Mouse (Mus musculus) heart, postnatal 25 days (tissue): ENCODE data around the gene Psrc1. TPM values are rescaled to one million over a fixed set of nuclear protein-coding genes. Genes with fewer than 3 reads are reported as not detected.

Experiments used
- DNase-seq: peaks from one replicate; pipeline ENCODE4 v3.0.0; 2022; ENCODE audit warnings: low spot score
- intact Hi-C: fragments of 180-260 bp; cut with DNase I; formaldehyde crosslinking; loops from one replicate; pipeline ENCODE4 v1.15.1; 2025
- total RNA-seq, 2 experiments: library from RNA; stranded (reverse); gene quantifications; 2 replicates each; pipeline ENCODE4 v1.2.3; 2021

The Psrc1 gene
- total RNA-seq, 2 experiments from 2014 or later: 0.16 to 0.45 TPM

DNA sequence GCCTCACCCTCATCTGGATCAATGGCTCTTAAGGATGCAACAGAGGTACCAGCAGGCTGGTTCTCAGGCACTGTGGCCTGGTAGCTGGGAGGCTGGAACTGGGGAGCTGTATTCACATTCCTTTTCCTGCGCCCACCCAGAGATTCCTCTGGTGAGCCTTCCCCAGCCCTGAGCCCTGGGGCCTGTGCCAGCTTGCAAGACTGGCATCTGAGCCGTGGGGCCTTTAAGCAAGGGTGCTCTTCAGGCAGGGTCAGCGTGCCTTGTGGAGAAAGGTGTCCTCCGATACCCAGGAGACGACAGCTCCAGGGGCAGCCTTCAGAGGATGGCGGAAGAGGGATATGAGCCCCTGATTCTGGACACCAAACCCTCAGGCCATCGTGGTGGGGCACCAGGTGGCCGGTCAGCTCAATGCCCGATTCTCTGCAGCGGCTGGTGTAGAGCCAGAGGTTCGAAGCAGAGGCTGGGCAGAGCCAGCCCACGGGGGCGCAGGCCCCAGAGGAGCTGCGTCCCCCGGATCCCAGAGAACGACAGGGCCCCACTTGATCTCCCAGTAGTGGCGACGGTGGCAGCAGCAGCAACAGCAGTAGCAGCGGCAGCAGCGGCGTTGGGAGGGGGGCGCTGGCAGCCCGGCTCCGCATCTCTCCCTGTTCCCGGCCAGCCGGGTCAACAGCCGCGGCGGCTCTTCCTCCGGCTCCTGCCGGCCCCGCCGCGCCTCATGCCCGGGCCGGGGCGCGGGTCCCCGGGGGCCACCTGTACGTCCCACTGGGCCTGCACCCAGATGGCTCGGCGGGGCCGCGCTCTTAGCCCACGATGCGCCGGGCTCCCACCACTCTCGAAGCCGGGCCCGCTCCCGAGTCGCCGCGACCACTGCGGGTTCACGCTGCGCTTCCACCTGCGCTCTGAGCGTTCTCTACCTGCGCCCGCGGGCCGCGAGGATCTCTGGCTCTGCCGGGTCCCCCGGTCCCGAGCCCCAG lies 31.5 kb downstream of the Psrc1 start, which contains the start of gene Celsr2:
Celsr2 (minus strand) TSS at position 696 of the 974 bp plus-strand sequence.
- intact Hi-C loops: no loop called here
- no peak for DNase-seq

DNA sequence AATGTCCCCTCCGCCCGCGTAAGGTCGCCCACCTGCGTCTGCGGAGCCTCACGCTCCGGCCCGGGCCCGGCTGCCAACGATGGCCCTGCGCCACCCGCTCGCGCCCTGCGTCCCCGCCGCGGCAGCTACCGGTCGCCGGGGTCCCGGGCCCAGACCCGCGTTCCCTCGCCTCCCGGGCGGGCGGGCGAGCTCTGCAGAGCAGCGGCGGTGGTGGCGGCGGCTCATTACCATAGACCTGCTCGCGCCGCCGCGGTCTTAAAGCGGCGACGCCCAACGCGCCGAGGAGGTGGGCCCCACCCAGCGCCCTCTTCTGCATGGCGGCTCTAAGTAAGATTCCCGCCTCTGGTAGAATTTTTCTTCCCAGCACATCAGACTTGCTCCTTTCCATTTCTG lies 32.2 kb downstream of the Psrc1 start:
- peak; percentile 35 for DNase-seq
- intact Hi-C loops: no loop called here

DNA sequence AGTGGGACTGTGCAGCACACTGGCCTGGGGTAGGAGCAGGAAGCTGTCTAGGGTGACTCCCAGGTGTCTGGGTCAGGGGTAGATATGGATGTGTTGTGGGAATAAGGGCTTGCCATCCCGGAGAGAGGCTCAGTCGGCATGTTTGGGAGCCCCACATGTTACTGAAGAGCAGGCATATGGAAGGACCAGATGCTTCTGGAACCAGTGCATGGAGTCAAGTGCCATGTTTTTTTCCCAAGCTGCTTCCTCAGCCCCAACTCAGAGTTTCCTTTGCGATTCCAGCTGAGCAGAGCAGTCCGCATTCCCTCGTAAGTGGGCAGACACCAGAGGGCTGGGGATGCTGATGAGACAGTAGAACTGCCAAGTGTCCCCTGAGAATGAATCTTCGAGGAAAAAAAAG lies 39.4 kb downstream of the Psrc1 start:
- intact Hi-C loops: no loop called here
- no peak for DNase-seq

DNA sequence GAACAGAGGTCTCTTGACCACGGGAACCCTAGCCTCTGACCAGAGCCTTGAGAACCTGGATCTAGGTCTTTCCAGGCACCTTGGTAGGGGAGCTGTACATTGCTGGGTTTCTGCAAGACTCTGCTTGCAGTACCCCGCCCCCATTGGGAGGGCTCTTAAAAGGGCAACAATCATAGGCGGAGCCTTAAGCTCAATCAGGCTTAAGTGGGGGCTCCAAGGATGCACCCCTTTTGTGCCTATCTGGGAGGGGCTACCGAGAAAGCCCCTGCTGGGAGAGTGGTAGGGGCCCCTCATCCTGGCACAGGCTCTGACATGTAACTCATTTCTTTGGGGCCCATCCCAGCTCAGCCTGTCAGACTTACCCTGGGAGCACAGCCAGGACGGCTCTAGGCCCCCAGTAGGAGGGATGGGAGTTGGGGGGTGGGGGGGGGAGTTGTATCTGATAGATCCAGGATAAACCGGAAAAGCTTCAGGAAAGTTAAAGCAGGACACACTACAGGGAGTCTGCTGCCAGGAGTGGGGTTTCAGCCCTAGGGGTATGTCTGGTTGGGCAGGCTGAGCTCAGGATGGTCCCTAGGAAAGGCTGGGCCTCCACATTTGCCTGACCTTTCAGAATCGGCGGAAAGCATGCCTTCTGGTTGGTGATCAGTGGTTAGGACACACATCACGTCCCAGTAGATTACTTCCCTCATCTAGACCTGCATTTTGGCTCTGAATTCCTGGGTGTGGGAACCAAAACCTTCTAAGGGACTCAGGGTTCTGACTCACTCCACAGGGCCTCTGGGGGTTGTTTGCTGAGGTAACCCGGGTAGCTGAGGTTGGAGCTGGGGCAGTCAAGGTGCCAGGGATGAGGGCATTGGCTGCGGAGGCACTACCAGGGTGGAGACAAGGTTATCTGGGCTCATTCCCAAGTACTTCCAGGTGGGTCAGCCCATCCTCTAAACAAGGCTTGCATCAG lies 40.5 kb downstream of the Psrc1 start:
- DNase-seq: no peak
- intact Hi-C loops: no loop called here

DNA sequence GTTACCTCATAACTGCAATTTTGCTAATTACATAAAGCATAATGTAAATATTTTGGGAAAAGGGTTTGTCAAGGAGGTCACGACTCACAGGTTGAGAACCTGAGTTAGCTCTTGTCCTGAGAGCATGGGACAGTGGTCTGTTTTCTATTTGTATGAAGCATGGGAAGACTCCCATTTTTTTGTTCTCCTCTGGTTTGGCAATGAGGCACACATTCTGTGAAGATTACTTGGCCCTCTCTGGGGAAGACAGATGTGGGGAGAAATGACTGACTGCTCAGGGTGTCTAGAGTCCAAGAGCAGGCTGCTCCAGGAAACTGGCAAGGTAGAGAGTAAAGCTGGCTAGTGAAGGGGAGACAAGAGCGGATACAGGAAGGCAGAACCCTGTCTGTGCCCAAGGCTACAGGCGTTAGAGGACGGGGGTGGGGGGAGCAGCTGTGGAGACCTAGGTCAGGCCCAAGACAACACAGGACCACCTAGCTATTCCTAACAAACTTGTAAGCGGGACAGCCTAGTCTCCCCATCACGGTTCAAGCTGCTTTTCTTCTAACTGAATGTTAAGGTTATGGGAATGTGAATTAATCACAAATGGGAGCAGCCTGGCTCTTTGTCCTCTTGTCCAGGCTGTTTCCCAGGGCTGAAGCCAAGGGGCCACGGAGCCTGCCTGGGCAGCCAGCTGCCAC lies 41.4 kb downstream of the Psrc1 start:
- DNase-seq: no peak
- intact Hi-C loops: no loop called here

DNA sequence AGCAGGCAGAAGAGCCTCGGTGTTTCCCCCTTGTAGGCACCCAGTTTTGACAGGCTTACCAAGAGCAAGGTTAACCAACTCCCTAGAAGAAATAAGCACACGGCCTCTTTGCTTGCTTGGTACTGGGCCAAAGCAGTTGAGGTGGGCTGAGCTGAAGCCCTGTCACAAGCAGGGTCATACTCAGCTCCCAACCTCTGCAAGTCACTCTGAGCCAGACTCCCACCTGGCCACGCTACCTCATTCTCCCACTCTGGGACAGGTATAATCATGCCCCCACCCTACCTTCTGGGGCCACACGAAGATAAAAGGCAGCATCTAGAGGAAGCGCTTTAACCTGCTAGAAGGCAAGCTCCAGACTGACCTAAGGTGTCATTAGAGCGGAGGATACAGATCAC lies 42.0 kb downstream of the Psrc1 start:
- intact Hi-C loops: no loop called here
- no peak for DNase-seq

DNA sequence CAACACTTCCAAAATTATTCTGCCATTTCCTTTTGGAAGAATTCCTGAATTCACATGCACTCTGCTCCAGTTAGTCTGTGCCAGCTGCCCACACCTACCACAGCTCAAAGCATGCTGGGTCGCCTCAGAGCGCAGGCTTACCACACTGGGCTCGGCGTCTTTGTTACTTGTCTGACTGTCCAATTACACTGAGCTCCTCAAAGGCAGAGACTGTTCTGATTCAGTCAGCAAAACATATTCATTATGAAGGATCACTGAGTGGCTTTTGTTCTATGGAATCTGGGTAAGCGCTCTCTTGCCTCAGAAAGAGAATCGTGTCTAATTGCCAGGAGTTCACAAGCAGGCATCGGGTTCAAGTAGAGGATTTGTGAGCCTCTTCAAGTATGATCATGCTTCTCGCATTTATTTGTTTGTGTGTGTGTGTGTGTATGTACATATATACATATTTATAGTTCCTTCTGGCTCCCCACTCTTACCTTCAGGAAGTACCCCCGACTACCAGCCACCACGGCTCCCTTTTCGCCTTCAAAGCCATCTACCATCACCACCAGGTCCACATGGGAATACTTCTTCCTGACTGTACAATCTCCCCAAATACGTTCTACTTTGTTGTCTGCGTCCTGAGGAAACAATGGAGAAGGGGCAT lies 49.0 kb downstream of the Psrc1 start:
- intact Hi-C loops: no loop called here
- DNase-seq: no peak

DNA sequence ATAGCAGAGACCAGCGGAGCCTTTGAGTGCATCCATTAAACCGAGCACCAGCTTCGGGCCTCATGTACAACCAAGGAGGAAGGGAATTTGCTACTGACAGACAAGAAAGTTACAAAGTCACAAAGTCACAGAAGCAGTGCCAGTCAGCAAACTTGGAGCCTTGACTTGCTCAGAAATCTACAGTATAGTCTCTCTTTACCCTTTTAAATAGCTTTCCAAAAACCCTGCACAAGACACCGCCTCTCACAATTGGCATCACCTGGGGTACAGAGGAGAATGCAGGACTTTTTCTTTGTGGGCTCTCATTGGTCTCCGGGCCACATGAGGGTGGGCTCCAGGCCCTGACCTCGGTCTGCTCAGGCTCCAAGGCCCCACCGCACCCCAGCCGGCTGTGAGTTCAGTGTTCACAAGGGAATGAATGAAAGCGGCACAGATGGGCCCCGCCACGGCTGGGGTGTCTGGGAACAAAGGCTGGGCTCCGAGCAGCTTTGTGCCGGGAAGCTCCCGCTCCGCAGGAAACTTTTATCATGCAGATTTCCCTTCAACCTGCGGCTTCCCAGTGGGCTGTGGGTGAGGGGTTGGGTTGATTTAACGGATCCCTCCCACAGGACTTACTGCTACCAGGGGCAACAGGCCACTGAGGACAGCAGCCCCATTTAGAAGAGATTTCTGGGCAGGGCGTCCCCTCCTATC lies 49.7 kb downstream of the Psrc1 start:
- no peak for DNase-seq
- intact Hi-C loops: no loop called here

DNA sequence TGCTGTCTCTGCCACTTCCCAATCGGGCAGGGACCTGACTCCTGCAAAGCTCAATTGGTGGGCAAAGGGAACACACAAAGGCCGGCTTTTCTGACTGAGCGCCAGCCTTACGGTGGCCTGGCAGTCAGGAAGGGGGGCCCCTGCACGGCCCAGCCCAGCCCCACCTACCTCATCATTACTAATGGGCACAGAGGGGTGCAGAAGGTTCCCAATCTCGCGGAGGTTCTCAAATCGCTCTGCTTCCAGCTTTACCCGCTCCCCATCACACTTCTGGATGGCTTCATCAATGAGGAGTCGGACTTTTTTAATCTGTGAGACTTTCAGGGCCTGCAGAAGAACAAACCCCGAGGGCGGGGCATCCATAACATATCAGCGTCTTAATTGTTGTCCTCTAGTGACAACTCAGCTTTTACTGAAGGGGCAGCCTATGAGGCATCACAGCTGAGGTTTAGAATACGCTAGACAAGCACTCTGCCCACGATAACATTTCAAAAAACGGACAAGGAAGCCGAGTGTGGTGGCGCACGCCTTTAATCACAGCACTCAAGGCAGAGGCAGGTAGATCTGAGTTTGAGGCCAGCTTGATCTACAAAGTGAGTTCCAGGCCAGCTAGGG lies 50.3 kb downstream of the Psrc1 start:
- intact Hi-C loops: no loop called here
- no peak for DNase-seq

DNA sequence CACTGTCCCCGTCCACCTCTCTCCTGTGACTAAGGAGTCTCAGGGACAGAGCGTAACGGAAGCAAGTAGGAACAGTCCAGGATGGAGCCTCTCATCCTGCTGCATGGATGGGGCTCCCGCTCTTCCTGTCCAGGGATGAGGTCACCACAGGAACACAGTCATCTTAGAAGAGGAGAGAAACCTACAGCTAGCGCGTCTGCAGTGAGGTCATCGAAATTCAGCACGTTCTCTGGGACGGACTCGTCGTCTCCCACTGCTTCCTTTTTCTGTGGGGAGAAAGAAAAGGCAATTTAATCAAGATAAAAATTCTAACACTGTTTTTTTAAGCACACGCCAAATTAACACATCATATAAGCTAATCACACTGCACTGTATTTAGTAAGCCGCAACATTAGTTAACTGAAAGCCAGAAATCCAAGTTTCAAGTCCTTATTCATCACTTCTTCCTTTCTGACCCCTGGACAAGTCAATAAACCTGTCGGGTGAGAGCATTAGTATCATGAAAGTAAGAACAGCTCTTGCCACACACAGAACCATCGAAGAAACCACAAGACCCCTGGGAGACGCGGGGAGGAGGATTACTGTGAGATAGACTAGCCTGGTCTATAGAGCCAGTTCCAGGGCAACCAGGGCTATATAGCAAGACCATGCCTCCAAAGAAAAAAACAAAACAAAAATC lies 52.2 kb downstream of the Psrc1 start:
- intact Hi-C loops: no loop called here
- DNase-seq: no peak

DNA sequence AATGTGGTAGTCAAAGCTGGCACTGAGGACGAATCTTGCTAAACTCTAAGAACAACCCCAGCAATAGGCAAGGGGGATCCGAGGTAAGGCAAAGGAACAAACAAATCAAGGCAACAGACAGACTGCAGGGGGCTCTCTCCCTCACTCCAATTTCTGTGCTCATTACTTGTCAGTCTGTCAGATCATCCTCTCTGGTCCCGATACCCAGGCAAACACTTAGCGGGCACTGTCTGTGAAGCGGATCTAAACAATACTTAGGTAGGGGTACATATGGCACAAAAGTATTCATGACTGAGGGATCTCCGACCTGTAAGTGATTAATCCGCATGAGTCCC lies 52.7 kb downstream of the Psrc1 start:
- intact Hi-C loops: no loop called here
- no peak for DNase-seq

Other genes starting within 250 kb of the Psrc1 start
- gene Gnai3, start 237.7 kb upstream of the Psrc1 start, total RNA-seq: 10 to 100 TPM; 18.5 to 21.3 TPM
- not detected for gene Gpr61, start 229.0 kb upstream of the Psrc1 start, total RNA-seq
- 10 to 100 TPM; 12.2 to 12.5 TPM for gene Amigo1, start 197.5 kb upstream of the Psrc1 start, total RNA-seq
- 1 to 10 TPM; 4.9 to 5.1 TPM for gene Cyb561d1, start 182.6 kb upstream of the Psrc1 start, total RNA-seq
- 1 to 10 TPM; 2.4 to 3.3 TPM for gene Atxn7l2, start 172.9 kb upstream of the Psrc1 start, total RNA-seq
- gene Sypl2, start 157.2 kb upstream of the Psrc1 start, total RNA-seq: under 1 TPM; 0.57 to 0.87 TPM
- 10 to 100 TPM; 52.5 to 53.8 TPM for gene Psma5, start 126.9 kb upstream of the Psrc1 start, total RNA-seq
- 10 to 100 TPM; 17.1 to 18.9 TPM for gene Sort1, start 99.8 kb upstream of the Psrc1 start, total RNA-seq
- 10 to 100 TPM; 58.9 to 60.3 TPM for gene Mybphl, start 18.9 kb upstream of the Psrc1 start, total RNA-seq
- gene Celsr2, start 31.7 kb downstream of the Psrc1 start, total RNA-seq: 1 to 10 TPM; 4.2 to 5.3 TPM
- gene Sars, start 61.4 kb downstream of the Psrc1 start, total RNA-seq: 10 to 100 TPM; 80.8 to 81.5 TPM
- gene 1700013F07Rik, start 150.3 kb downstream of the Psrc1 start, total RNA-seq: not detected
- gene 5330417C22Rik, start 152.7 kb downstream of the Psrc1 start, total RNA-seq: under 1 TPM; 0.05 to 0.17 TPM
- gene Tmem167b, start 178.6 kb downstream of the Psrc1 start, total RNA-seq: 10 to 100 TPM; 24.5 to 25.4 TPM
- 10 to 100 TPM; 16.4 to 17.0 TPM for gene Taf13, start 187.9 kb downstream of the Psrc1 start, total RNA-seq
- gene Wdr47, start 207.4 kb downstream of the Psrc1 start, total RNA-seq: 1 to 10 TPM; 7.4 to 9.7 TPM